22 mouse cellular contexts compared by ENCODE assay signal in genomic region chr16:12785828-12786227, GRCm38 (mm10).
DNase-seq lines count a peak whose midpoint lies in the region; ATAC-seq and TF ChIP-seq lines count a peak whose summit lies in the region.
"Had no signal": no experiment of that assay in that cellular context is flagged by ENCODE, and none has a peak within 500 bp of the region (broad histone marks: within the 10 kb centered on the region; RNA-seq: fewer than 3 reads in every experiment).

No protein-coding gene starts in this region.

- in situ Hi-C loops in CH12.LX (cut with MboI; ENCODE audit: low pct_ligation_motif_present, low pct_unique_long_range_greater_than_20kb, low sequenced_read_pairs), result no loop called here

- no peak overlapping the region for H3K9ac ChIP-seq in CH12.LX (ENCODE audit: insufficient read depth, low read depth)

- no peak for TF ChIP-seq EP300 in CH12.LX (IDR thresholded peaks at IDR 0.05; ENCODE audit: low read length)

- H3K27ac ChIP-seq in CH12.LX (ENCODE audit: insufficient read depth, low read depth), result no peak overlapping the region

- peak; percentile 67 for ATAC-seq in granulocyte monocyte progenitor cell, adult 5-6 weeks (replicated peaks; ENCODE audit: poor library complexity, severe bottlenecking)
- ATAC-seq in megakaryocyte, adult 5-6 weeks (ENCODE audit: poor library complexity, severe bottlenecking), result peak; percentile 67
- peak; percentile 50; the same call in 1 of the 2 replicates for ATAC-seq in megakaryocyte progenitor cell, adult 5-6 weeks (replicated peaks; ENCODE audit: poor library complexity)
- ATAC-seq: activated CD4-positive, CD25-positive, alpha-beta regulatory T cell, adult 4 months; CD4-positive, CD25-positive, alpha-beta regulatory T cell, adult 4 months; Patski had no signal

- no peak for TF ChIP-seq CTCF in CH12.LX (conservative IDR thresholded peaks at IDR 0.05 in 1 of 2, IDR thresholded peaks at IDR 0.05 in 1 of 2; ENCODE audit: low read depth in 2 of 2, low read length in 2 of 2)

- TF ChIP-seq POLR2A in CH12.LX (IDR thresholded peaks at IDR 0.05; ENCODE audit: low read depth, low read length), result no peak

- DNase-seq in CH12.LX (ENCODE audit: extremely low read depth), result peak; percentile 14
- no peak for DNase-seq in left cerebral cortex, postnatal 4 days
- no peak for DNase-seq in gastrocnemius, adult 18-20 months (ENCODE audit: low spot score)
- no peak for DNase-seq in thymus, postnatal 4 days
- DNase-seq in frontal cortex, postnatal 36 days (ENCODE audit: low spot score in 2 of 2), result no peak
- DNase-seq: adrenal gland, adult 2 months; adrenal gland, adult 8-10 months; adrenal gland, postnatal 10 days; adrenal gland, postnatal 14 days; adrenal gland, postnatal 25 days; adrenal gland, postnatal 36 days; B cell, adult 2 months; cerebellum, adult 11 months; cerebellum, adult 11-12 months; cerebellum, adult 18-20 months had no signal

- dilution Hi-C loops in CH12.LX (cut with MboI; ENCODE audit: extremely low pct_ligation_motif_present, extremely low pct_unique_long_range_greater_than_20kb, low sequenced_read_pairs), result no loop called here

- H3K36me3 ChIP-seq in CH12.LX (replicated peaks in 1 of 2; ENCODE audit: control insufficient read depth in 1 of 2, insufficient read depth in 1 of 2, low read length in 1 of 2), result no peaks in the 10 kb centered on the region
- H3K36me3 ChIP-seq: G1E had no signal

- no peak for TF ChIP-seq RAD21 in CH12.LX (IDR thresholded peaks at IDR 0.05; ENCODE audit: low read depth, low read length)

- no peaks in the 10 kb centered on the region for H3K79me2 ChIP-seq in CH12.LX (replicated peaks; ENCODE audit: control insufficient read depth, extremely low read depth, insufficient read depth, poor library complexity, severe bottlenecking)

- no peak overlapping the region for H3K4me2 ChIP-seq in CH12.LX (ENCODE audit: insufficient read depth, low read depth, poor library complexity, severe bottlenecking)

- intact Hi-C loops in left cerebral cortex, postnatal 4 days (cut with DNase I), result no loop called here

- H3K27me3 ChIP-seq in CH12.LX (replicated peaks), result peaks cover 8% of the 10 kb centered on the region
- H3K27me3 ChIP-seq: Patski had no signal

- peaks cover 0 to 15% of the 10 kb centered on the region in 2 experiments; a peak in 2 of 4 replicates for H3K4me1 ChIP-seq in CH12.LX (ENCODE audit: control insufficient read depth in 1 of 2, insufficient read depth in 2 of 2)

- H3K9me3 ChIP-seq in CH12.LX (replicated peaks; ENCODE audit: low read length), result no peaks in the 10 kb centered on the region
- H3K9me3 ChIP-seq: G1E had no signal

- H3K4me3 ChIP-seq in CH12.LX (replicated peaks in 1 of 3; ENCODE audit: low read depth in 2 of 3, low read length in 2 of 3, poor library complexity in 1 of 3), result no peak overlapping the region

TF ChIP-seq in CH12.LX, 34 proteins besides CTCF, POLR2A, EP300 and RAD21:
- TF ChIP-seq E2F4 (IDR thresholded peaks at IDR 0.05; ENCODE audit: insufficient replicate concordance, low read depth, low read length), result no peak
- no peak for TF ChIP-seq POLR2AphosphoS2 (IDR thresholded peaks at IDR 0.05; ENCODE audit: low read depth, low read length)
- no peak for TF ChIP-seq MXI1 (IDR thresholded peaks at IDR 0.05; ENCODE audit: low read depth, low read length)
- TF ChIP-seq SIN3A (IDR thresholded peaks at IDR 0.05; ENCODE audit: low read length), result no peak
- no peak for TF ChIP-seq CHD2 (IDR thresholded peaks at IDR 0.05; ENCODE audit: low read length)
- TF ChIP-seq NRF1 (IDR thresholded peaks at IDR 0.05; ENCODE audit: low read depth, low read length), result no peak
- no peak for TF ChIP-seq HCFC1 (IDR thresholded peaks at IDR 0.05; ENCODE audit: low read depth, low read length)
- no peak for TF ChIP-seq ZC3H11A (IDR thresholded peaks at IDR 0.05; ENCODE audit: low read depth, low read length)
- TF ChIP-seq ZNF384 (IDR thresholded peaks at IDR 0.05; ENCODE audit: low read depth, low read length), result no peak
- TF ChIP-seq TBP (conservative IDR thresholded peaks at IDR 0.05; ENCODE audit: low read depth, low read length), result no peak
- no peak for TF ChIP-seq RCOR1 (conservative IDR thresholded peaks at IDR 0.05; ENCODE audit: low read depth, low read length)
- TF ChIP-seq CHD1 (IDR thresholded peaks at IDR 0.05; ENCODE audit: low read depth, low read length), result no peak
